Mouse (Mus musculus): Measurements from ENCODE around the gene Vav1. TPM values are rescaled to one million over a fixed set of nuclear protein-coding genes. Genes with fewer than 3 reads are reported as not detected.
A peak's percentile ranks its signal among the peaks of the same experiment; 100 is the strongest.

Gene Vav1
- polyA plus RNA-seq, 1 experiment from 2014 or later: 1.4 TPM

GRCm38 (mm10) chr17:57260351-57260750 is 18.5 kb upstream of the Vav1 start:
- Histone ChIP-seq H3K36me3 (ENCODE audit: control insufficient read depth, insufficient read depth, low read length) (peaks cover 3% of the 10 kb centered on the region; the same call in 1 of the 2 replicates), H3K4me3 (ENCODE audit: low read depth, low read length) (no peak overlapping the region), H3K9me3 (ENCODE audit: control insufficient read depth, low read length) (no peaks in the 10 kb centered on the region), H3K27ac (ENCODE audit: low read depth, low read length) (no peak overlapping the region), H3K9ac (ENCODE audit: low read length) (no peak overlapping the region), H3K27me3 (ENCODE audit: control insufficient read depth, insufficient read depth, low read length) (no peaks in the 10 kb centered on the region), H3K4me1 (replicated peaks; ENCODE audit: control insufficient read depth, insufficient read depth, low read length) (no peaks in the 10 kb centered on the region; the same call in 1 of the 2 replicates), H3K4me2 (ENCODE audit: low read depth, low read length, severe bottlenecking) (no peak overlapping the region)
- ATAC-seq (replicated peaks; ENCODE audit: low FRiP score) (no peak), DNase-seq (ENCODE audit: low spot score) (peak; percentile 18)
- WGBS: 92% methylated on average over 9 of the region's 9 CpGs

- Histone ChIP-seq H3K27ac (ENCODE audit: low read depth, low read length) (no peak overlapping the region), H3K4me1 (replicated peaks; ENCODE audit: control insufficient read depth, insufficient read depth, low read length) (no peaks in the 10 kb centered on the region; the same call in 1 of the 2 replicates), H3K9ac (ENCODE audit: low read length) (no peak overlapping the region), H3K27me3 (ENCODE audit: control insufficient read depth, insufficient read depth, low read length) (no peaks in the 10 kb centered on the region), H3K4me2 (ENCODE audit: low read depth, low read length, severe bottlenecking) (no peak overlapping the region), H3K36me3 (ENCODE audit: control insufficient read depth, insufficient read depth, low read length) (peaks cover 3% of the 10 kb centered on the region; the same call in 1 of the 2 replicates), H3K9me3 (ENCODE audit: control insufficient read depth, low read length) (no peaks in the 10 kb centered on the region), H3K4me3 (ENCODE audit: low read depth, low read length) (no peak overlapping the region)
- no peak for ATAC-seq (replicated peaks; ENCODE audit: low FRiP score)
- WGBS: 96% methylated on average over 4 of the region's 4 CpGs
- DNase-seq (ENCODE audit: low spot score): peak; percentile 35
Measured at GRCm38 (mm10) chr17:57261286-57261685, 17.6 kb upstream of the Vav1 start.

GRCm38 (mm10) chr17:57261796-57262195 is 17.1 kb upstream of the Vav1 start:
- Histone ChIP-seq H3K36me3 (ENCODE audit: control insufficient read depth, insufficient read depth, low read length) (peaks cover 3% of the 10 kb centered on the region; the same call in 1 of the 2 replicates), H3K9me3 (ENCODE audit: control insufficient read depth, low read length) (no peaks in the 10 kb centered on the region), H3K27me3 (ENCODE audit: control insufficient read depth, insufficient read depth, low read length) (no peaks in the 10 kb centered on the region), H3K27ac (ENCODE audit: low read depth, low read length) (no peak overlapping the region), H3K4me1 (replicated peaks; ENCODE audit: control insufficient read depth, insufficient read depth, low read length) (no peaks in the 10 kb centered on the region; the same call in 1 of the 2 replicates), H3K4me2 (ENCODE audit: low read depth, low read length, severe bottlenecking) (no peak overlapping the region), H3K9ac (ENCODE audit: low read length) (no peak overlapping the region), H3K4me3 (ENCODE audit: low read depth, low read length) (no peak overlapping the region)
- ATAC-seq (replicated peaks; ENCODE audit: low FRiP score) (no peak), DNase-seq (ENCODE audit: low spot score) (no peak)
- WGBS: 29% methylated on average over 1 of the region's 1 CpGs

- Histone ChIP-seq H3K9ac (ENCODE audit: low read length) (no peak overlapping the region), H3K4me1 (replicated peaks; ENCODE audit: control insufficient read depth, insufficient read depth, low read length) (no peaks in the 10 kb centered on the region; the same call in 1 of the 2 replicates), H3K9me3 (ENCODE audit: control insufficient read depth, low read length) (no peaks in the 10 kb centered on the region), H3K36me3 (ENCODE audit: control insufficient read depth, insufficient read depth, low read length) (no peaks in the 10 kb centered on the region; the same call in 1 of the 2 replicates), H3K4me3 (ENCODE audit: low read depth, low read length) (no peak overlapping the region), H3K4me2 (ENCODE audit: low read depth, low read length, severe bottlenecking) (no peak overlapping the region), H3K27ac (ENCODE audit: low read depth, low read length) (no peak overlapping the region), H3K27me3 (ENCODE audit: control insufficient read depth, insufficient read depth, low read length) (no peaks in the 10 kb centered on the region)
- ATAC-seq (replicated peaks; ENCODE audit: low FRiP score): no peak
- DNase-seq (ENCODE audit: low spot score): peak; percentile 46
- 89% methylated on average over 17 of the region's 17 CpGs for WGBS
Measured at GRCm38 (mm10) chr17:57262901-57263550, 15.9 kb upstream of the Vav1 start.

GRCm38 (mm10) chr17:57264164-57264563 is 14.7 kb upstream of the Vav1 start:
- no peak for DNase-seq (ENCODE audit: low spot score)
- no peak overlapping the region for H3K4me2 ChIP-seq (ENCODE audit: low read depth, low read length, severe bottlenecking)
- H3K9ac ChIP-seq (ENCODE audit: low read length): no peak overlapping the region
- no peaks in the 10 kb centered on the region for H3K4me1 ChIP-seq (replicated peaks; ENCODE audit: control insufficient read depth, insufficient read depth, low read length)
- no peaks in the 10 kb centered on the region; the same call in 1 of the 2 replicates for H3K36me3 ChIP-seq (ENCODE audit: control insufficient read depth, insufficient read depth, low read length)
- no peak overlapping the region for H3K4me3 ChIP-seq (ENCODE audit: low read depth, low read length)
- 0 out of 2 replicates have a peak, but pooled peaks have one; percentile 13 for ATAC-seq (replicated peaks; ENCODE audit: low FRiP score)
- no peaks in the 10 kb centered on the region for H3K9me3 ChIP-seq (ENCODE audit: control insufficient read depth, low read length)
- H3K27me3 ChIP-seq (ENCODE audit: control insufficient read depth, insufficient read depth, low read length): no peaks in the 10 kb centered on the region
- WGBS: 89% methylated on average over 2 of the region's 2 CpGs
- no peak overlapping the region for H3K27ac ChIP-seq (ENCODE audit: low read depth, low read length)

DNA sequence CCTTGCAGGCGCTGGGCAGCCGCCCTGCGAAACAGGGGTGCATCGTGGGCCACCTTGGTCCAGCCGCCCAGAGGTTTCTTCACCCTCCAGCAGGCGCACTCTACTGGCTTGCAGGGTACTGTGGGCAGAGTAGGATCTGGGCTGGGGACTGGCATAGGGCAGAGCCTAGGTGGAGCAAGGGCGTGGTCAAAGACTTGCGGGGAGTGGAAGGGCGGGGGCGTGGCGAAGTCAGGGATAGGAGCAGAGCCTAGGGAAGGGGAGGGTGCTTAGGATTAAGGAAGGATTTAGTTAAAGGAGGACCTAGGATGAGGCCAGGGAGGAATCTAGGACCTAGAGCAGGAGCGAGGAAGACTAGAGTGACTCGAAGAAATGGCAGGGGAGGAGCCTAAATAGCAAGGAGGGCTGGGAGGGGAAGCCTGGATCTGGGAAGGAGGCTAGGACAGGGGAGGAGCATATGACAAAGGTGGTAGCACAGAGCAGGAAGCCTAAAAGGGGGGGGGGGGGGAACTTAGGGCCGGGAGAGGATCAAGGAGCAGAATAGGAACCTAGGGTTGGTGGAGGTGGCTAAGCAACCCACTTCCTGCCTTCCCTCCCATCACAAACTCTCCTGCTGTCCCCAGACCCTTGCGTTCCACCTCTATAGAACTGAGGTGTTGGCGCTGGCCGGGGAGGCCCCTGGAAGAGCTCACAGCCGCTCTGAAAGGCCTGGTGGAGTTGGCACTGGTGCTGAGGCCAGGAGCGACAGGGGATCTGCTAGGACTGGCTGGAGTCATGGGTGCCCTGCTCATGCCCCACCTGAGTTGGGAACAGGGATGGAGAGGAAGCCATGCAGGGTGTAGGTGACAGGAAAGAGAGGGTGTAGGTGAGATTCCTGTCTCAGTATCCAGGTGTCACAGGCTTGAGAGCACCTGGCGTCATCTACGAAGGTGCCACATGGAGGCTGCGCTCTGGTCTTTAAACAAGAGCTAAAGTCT is 13.6 kb upstream of the Vav1 start:
- no peaks in the 10 kb centered on the region; the same call in 1 of the 2 replicates for H3K36me3 ChIP-seq (ENCODE audit: control insufficient read depth, insufficient read depth, low read length)
- no peaks in the 10 kb centered on the region for H3K4me1 ChIP-seq (replicated peaks; ENCODE audit: control insufficient read depth, insufficient read depth, low read length)
- no peaks in the 10 kb centered on the region for H3K9me3 ChIP-seq (ENCODE audit: control insufficient read depth, low read length)
- no peaks in the 10 kb centered on the region for H3K27me3 ChIP-seq (ENCODE audit: control insufficient read depth, insufficient read depth, low read length)
- no peak overlapping the region for H3K4me2 ChIP-seq (ENCODE audit: low read depth, low read length, severe bottlenecking)
- H3K27ac ChIP-seq (ENCODE audit: low read depth, low read length): no peak overlapping the region
- ATAC-seq (replicated peaks; ENCODE audit: low FRiP score) (peak; percentile 50), DNase-seq (ENCODE audit: low spot score) (no peak)
- H3K4me3 ChIP-seq (ENCODE audit: low read depth, low read length): no peak overlapping the region
- WGBS: 26% methylated on average over 21 of the region's 22 CpGs
- no peak overlapping the region for H3K9ac ChIP-seq (ENCODE audit: low read length)

DNA sequence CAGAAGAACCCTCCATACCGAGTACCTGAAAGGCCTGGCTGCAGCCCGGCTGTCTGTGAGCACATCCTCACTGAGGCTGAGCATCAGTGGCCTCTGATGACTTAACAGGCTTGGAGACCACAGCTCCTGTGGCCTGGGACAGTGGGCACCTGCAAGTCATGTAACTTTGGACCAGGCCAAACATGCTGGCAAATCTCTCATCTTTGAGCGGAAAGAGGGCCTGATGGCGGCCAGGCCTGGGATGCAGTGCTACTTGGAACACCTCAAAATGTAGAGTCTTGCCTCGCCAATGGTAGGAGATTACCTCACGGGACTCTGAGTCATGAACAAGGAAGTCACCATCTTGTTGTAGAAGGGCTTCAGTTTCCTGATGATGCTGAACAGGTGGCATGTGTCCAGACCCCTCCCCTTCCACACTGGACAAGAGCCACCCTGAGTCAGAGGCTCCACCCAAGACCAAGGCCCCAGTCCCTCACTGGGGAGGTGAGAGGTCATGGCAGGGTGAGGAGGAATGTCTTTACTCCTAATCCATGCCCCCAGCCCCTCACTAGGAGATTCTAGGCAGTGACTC is 11.3 kb upstream of the Vav1 start:
- H3K4me3 ChIP-seq (ENCODE audit: low read depth, low read length): no peak overlapping the region
- no peak overlapping the region for H3K4me2 ChIP-seq (ENCODE audit: low read depth, low read length, severe bottlenecking)
- H3K27me3 ChIP-seq (ENCODE audit: control insufficient read depth, insufficient read depth, low read length): no peaks in the 10 kb centered on the region
- WGBS: 91% methylated on average over 6 of the region's 6 CpGs
- H3K4me1 ChIP-seq (replicated peaks; ENCODE audit: control insufficient read depth, insufficient read depth, low read length): no peaks in the 10 kb centered on the region
- no peaks in the 10 kb centered on the region for H3K9me3 ChIP-seq (ENCODE audit: control insufficient read depth, low read length)
- H3K36me3 ChIP-seq (ENCODE audit: control insufficient read depth, insufficient read depth, low read length): no peaks in the 10 kb centered on the region
- no peak overlapping the region for H3K9ac ChIP-seq (ENCODE audit: low read length)
- no peak for DNase-seq (ENCODE audit: low spot score)
- H3K27ac ChIP-seq (ENCODE audit: low read depth, low read length): no peak overlapping the region
- no peak for ATAC-seq (replicated peaks; ENCODE audit: low FRiP score)

DNA sequence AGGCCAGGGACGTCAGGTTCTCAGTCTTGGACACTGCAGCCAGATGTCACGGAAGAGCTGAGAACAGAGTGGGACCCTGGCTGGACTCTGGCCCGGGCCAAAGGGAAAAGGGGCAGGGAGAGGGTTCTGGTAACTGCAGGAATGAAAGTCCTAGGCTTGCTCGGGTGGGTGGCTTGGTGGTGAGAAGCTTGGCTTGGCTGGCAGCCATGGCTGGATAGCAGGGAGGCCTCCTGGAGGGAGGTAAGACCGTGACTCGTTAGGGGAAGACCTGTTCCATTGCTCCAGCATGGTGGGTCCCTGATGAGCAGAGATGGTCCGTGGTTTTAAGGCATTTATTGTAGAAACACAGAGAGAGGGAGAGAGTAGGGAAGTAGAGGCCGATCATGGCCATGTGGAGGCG is 7.6 kb upstream of the Vav1 start:
- Histone ChIP-seq H3K9ac (ENCODE audit: low read length) (no peak overlapping the region), H3K27me3 (ENCODE audit: control insufficient read depth, insufficient read depth, low read length) (peaks cover 18% of the 10 kb centered on the region), H3K9me3 (ENCODE audit: control insufficient read depth, low read length) (no peaks in the 10 kb centered on the region), H3K4me1 (replicated peaks; ENCODE audit: control insufficient read depth, insufficient read depth, low read length) (peaks cover 9% of the 10 kb centered on the region), H3K4me2 (ENCODE audit: low read depth, low read length, severe bottlenecking) (no peak overlapping the region), H3K36me3 (ENCODE audit: control insufficient read depth, insufficient read depth, low read length) (no peaks in the 10 kb centered on the region), H3K27ac (ENCODE audit: low read depth, low read length) (no peak overlapping the region), H3K4me3 (ENCODE audit: low read depth, low read length) (no peak overlapping the region)
- DNase-seq (ENCODE audit: low spot score): no peak
- WGBS: 64% methylated on average over 9 of the region's 9 CpGs
- no peak for ATAC-seq (replicated peaks; ENCODE audit: low FRiP score)

Data from forebrain, embryonic 11.5 days (tissue).